Mouse (Mus musculus) lung, postnatal 25 days (tissue): ENCODE results near the gene Ildr2.
A peak's percentile ranks its signal among the peaks of the same experiment; 100 is the strongest.

ENCODE experiments used
- DNase-seq: peaks from one replicate; pipeline ENCODE4 v3.0.0; 2022; ENCODE audit warnings: low spot score

Gene Ildr2

DNA sequence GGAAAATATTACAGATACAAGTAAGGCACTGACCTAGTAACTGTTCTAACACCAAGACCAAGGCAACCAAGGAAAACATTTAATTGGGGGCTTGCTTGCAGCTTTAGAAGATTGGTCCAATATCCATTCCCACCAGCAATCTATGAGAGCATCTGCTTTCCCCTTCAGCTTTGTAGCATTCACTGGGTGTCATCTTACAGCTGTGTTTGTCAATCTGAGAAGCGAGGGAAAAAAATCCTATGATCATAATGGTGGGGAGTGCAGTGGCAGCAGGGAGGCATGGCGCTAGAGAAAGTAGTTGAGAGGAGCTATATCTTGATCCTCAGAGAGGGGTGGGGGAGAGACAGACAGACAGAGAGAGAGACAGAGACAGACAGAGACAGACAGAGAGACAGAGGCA is 88.1 kb downstream of the Ildr2 start:
- no peak for DNase-seq

DNA sequence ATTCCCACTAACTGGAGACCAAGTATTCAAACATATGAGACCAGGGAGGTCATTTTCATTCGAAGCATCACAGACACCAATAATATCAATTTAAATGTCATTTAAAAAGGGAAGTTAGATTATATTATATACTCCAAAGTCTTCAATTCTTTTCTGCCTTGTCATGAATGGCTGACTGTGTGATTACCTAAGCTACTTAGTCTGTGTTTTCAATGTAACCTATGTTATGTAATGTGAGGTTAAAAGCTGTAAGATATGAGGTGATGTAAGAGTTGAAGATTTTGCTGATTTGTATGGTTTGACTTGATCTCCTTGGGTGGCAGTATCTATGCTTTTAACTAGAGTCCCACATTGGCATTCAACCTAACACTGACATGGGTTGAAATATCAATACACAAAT is 88.6 kb downstream of the Ildr2 start:
- no peak for DNase-seq

DNA sequence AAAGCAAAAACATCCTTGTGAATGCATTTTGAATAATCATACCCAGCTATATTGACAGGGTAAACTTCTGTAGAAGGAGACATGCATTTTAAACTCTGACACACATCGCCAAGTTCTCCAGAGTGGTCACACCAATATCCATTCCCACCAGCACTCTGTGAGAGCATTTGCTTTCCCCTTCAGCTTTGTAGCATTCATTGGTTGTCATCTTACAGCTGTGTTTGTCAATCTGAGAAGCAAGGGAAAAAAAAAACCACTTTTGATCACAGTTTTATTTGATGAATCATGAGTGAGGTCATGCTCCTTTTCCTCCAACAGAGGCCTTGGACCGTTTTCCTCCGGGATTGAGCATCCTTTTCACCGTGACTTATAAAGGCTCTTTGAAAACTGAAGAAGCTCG is 89.6 kb downstream of the Ildr2 start:
- DNase-seq = no peak

DNA sequence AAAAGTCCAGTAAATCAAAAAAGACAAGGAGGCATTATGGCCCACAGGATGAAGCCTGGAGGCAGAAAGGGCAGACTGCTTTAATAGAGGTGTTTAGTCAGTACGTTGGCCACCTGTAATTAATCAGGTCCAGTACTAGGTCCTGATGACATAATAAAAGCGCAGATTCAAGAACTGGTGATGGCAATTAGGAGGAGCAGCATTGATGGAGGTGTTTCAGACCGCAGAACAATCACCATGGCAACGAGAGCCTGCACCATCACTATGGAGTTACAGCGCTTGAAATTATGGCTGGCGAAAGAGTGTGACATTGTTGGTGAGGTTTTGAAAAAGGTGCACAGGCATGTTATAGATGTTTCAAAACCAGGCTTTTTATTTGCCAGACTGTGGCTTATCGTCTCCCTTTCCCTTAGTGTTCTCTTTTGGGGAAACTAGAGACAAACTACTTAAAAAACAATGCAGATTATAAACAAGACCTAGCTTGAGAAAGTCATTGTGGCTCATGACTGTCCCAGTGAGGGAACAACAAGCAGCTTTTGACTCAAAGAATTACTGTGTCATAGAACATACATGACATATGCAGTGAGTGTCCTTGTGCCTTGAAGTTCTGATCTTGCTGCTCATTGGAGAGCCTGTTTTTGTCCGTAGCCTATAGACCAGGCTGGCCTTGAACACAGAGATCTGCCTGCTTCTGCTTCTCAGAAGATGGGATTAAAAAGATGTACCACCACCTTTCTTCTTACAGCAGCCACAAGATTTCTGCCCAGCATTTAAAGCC is 90.5 kb downstream of the Ildr2 start:
- DNase-seq = no peak

DNA sequence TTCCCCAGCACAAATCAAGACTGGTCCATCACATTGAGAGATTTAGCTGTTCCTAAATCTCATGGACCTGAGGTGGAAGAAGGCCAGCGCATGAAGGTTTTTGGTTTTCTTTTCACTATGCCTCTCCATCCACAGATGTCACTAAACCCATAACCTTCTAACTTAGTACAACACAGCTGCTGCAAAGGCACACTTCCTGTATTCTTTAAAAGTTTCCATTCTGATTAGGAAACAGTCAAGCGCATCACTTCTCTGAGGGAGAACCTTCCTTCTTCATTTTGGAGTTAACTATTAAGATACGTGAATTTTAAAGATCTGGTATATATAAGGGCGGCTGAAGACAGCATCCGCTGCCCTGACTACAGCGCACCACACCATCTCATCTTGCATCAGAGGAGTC is 91.7 kb downstream of the Ildr2 start:
- DNase-seq = no peak

DNA sequence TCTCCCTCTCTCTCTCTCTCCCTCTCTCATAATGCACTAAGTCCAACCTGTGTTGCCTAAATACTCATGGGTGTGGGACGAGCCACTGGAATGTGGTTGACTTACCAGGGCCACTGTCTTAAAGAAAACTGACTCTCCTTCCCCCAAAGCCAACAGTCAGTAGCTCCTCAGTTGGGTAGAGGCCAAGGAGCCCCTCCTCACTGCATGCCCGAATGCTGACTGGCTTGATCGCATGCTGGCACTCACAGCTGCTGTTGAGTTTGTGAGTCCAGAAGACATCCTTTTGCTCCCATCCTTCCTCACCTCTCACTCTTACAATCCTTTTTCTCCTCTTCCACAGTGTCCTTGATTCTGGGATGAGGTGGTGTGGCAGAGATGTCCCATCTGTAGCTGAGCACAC is 93.0 kb downstream of the Ildr2 start:
- DNase-seq = no peak

DNA sequence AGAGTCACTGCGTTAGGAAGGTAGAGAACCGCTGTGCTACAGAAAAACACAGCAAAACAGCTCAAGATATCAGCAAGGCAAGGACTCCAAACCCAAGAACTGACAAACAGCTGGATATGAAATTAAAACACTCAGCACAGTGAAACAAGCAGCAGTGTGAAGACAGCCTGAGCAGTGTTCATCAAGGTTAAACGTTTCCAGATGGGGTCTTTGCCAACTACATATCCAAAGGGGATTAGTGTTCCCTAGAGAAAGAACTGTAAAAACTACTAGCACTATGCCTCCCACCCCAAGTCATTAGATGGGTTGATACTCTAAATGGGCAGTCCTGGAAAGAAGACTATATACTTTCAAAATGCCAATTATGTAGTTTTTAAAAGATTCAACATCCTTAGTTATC is 95.4 kb downstream of the Ildr2 start:
- no peak for DNase-seq

DNA sequence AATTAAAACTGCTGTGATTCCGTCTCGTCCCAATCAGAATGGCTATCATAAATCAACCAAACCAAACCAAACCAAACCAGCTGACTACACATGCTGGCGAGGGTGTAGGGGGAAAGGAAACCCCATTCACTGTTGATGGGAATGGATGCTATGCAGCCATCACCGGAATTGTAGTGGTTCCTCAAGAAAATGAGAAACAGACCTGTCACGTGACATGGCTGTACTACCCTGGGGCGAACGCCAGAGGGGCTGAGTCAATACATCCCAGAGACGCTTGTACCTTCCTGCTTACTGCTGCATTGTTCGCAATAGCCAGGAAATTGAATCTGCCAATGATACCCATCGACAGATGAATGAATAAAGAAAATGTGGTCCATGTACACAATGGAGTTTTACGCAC is 95.8 kb downstream of the Ildr2 start:
- no peak for DNase-seq

DNA sequence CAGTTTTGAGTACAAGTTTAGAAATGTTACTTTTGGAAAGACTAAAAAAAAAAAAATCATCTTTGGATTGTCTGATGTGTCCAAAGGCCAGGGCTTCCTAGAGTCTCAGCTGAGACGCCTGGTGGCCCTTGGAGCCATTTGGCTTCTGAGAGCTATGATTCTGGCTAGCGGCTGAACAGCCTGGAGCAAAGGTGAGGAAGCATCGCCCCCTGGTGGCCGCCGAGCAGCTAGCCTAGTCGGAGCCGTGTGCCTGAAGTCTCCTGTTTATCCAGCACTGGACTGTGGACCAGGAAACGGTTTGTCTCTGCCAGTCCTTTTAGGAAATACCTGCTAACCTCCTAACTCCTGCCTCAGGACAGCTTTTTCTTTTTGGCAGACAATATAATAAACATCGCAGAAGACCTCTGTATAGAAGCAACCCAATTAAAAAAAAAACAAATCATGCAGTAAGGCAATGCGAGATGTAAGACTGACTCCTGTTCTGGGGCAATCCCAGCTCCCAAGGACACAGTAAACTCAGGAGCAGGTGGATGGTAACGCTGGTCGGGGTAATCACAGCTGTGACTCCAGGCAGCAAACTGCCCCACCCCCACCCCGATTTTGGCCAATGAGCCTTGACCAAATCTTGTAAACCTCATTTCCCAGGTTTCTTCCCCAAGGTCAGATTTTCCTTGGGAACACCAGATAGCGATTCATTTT is 106.4 kb downstream of the Ildr2 start:
- peak; percentile 79 for DNase-seq

DNA sequence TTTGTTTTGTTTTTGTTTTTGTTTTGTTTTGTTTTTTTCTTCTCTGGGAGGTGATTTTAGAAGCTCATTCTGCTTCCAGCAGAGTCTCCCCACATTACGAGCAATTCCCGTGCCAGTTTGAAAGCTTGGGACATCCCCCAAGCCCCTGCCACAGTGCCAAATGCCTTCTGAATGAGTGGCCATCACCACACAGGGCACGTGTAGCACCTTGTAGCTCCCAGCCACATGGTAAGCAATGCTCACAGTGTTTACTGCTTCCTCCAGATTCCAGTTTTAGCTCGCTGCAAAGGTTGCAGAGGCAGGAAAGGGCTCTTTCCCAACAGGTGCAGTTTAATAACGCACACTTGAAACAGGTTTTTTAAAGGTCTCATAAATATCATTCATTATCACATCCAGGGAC is 107.0 kb downstream of the Ildr2 start:
- no peak for DNase-seq

DNA sequence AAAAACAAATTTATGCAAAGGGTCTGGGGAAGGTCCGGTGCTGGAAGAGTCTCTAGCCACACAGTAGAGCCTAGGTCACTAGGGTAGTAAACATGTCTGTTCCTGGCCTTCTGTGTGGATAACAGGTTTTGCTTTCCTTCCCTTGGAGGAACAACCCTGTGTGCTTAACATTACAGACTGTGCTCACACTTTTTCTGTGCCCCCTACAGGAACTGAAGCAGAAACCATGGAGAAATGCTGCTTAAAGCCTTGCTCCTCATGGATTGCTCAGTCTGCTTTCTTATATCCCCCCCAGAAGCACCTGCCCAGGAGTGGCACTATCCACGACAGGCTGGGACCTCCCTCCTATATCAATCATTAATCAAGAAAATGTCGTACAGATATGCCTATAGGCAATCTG is 107.9 kb downstream of the Ildr2 start:
- DNase-seq = no peak

DNA sequence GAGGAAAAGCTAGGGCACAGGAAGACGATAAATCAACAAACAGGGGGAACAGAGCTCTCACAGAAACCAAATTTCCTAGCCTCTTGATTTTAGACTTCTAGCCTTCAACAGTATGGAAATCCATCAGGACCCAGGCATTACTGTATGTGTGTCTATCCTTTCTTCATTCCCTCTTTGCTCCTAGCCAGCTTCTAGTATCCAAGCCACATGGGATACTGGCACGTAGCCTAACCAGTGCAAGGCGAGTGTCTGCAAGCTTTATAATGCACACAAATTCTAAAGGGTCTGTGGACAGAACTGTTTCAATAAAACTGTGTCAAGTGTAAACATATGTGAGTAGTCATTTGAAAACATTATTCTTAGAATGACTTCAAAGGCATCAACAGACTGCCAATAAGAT is 108.7 kb downstream of the Ildr2 start:
- DNase-seq = no peak

DNA sequence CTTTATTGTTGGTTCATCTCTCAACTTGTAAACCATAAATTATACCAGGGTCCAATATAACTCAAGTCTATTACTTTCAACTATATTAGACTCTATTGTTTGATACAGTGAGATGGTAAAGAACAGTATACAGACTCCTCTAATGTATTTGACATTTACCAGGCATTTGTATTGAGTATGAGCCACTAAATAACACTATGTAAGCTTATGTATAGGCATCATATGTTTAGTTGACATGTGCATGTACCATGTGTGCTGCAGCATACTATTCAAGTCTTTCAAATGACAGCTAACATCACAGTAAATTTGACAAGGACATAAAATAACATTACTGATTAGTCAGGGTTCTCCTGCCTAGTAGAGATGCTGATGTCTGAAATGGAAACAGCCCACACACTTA is 109.2 kb downstream of the Ildr2 start:
- no peak for DNase-seq
